Mouse (Mus musculus) stomach, postnatal 0 days (tissue): ENCODE results near the gene Pou1f1. TPM values are rescaled to one million over a fixed set of nuclear protein-coding genes. Genes with fewer than 3 reads are reported as not detected.

Experiments
- ATAC-seq: fragments of 200-750 bp; cut with Nextera tagmentation; 2 replicates; pipeline ENCODE4 v1.8.0; 2017; ENCODE audit not compliant: low FRiP score, low TSS enrichment
- DNase-seq: peaks from one replicate; pipeline ENCODE4 v3.0.0-alpha.2; 2016; ENCODE audit warnings: low spot score
- H3K27ac ChIP-seq: fragments of 300-500 bp; sonication (generic); replicated peaks from 2 replicates; pipeline ENCODE4 v1.5.1; 2014; ENCODE audit warnings: mild to moderate bottlenecking, control low read depth
- H3K27me3 ChIP-seq: fragments of 300-500 bp; sonication (generic); 2 replicates; pipeline ENCODE4 v1.6.1; 2014; ENCODE audit warnings: low read length; ENCODE audit not compliant: control insufficient read depth, insufficient read depth
- H3K36me3 ChIP-seq: fragments of 300-500 bp; sonication (generic); 2 replicates; pipeline ENCODE4 v1.6.1; 2014; ENCODE audit warnings: low read length, mixed read lengths; ENCODE audit not compliant: control insufficient read depth, insufficient read depth
- H3K4me1 ChIP-seq: fragments of 300-500 bp; sonication (generic); replicated peaks from 2 replicates; pipeline ENCODE4 v1.6.1; 2014; ENCODE audit warnings: antibody characterized with exemption; ENCODE audit not compliant: control insufficient read depth, insufficient read depth
- H3K4me2 ChIP-seq: fragments of 300-500 bp; sonication (generic); replicated peaks from 2 replicates; pipeline ENCODE4 v1.6.1; 2014; ENCODE audit warnings: low read depth, mild to moderate bottlenecking, control low read depth, moderate library complexity
- H3K4me3 ChIP-seq: fragments of 300-500 bp; sonication (generic); 2 replicates; pipeline ENCODE4 v1.5.1; 2014; ENCODE audit warnings: low read depth, low read length, control low read depth
- H3K9ac ChIP-seq: fragments of 300-500 bp; sonication (generic); 2 replicates; pipeline ENCODE4 v1.6.1; 2014; ENCODE audit warnings: mild to moderate bottlenecking, low read length, control low read depth, mixed read lengths
- H3K9me3 ChIP-seq: fragments of 300-500 bp; sonication (generic); 2 replicates; pipeline ENCODE4 v1.6.1; 2016; ENCODE audit warnings: low read length; ENCODE audit not compliant: control insufficient read depth
- CTCF ChIP-seq: IDR thresholded peaks from 2 replicates; pipeline ENCODE4 v1.5.1; 2016; ENCODE audit warnings: antibody characterized with exemption, low read depth, mild to moderate bottlenecking, moderate library complexity
- EP300 ChIP-seq: optimal IDR thresholded peaks from 2 replicates; pipeline ENCODE3; 2016; ENCODE audit warnings: antibody characterized with exemption
- WGBS: fragments of 180-500 bp; shearing (Covaris S2); extraction: QIAGEN DNeasy Blood & Tissue Kit; methylation state at CpG from one replicate; pipeline ENCODE4 v1.1.7; 2014; 5-methylcytosine and 5-hydroxymethylcytosine counted together
- polyA plus RNA-seq: library from polyadenylated mRNA; unstranded; fragments of >200 nt; fragmentation: Nextera tagmentation; extraction: Ambion mirVana; gene quantifications from 2 replicates; pipeline ENCODE4 v1.2.1, GENCODE M21; 2015

Pou1f1 gene
- polyA plus RNA-seq, 1 experiment from 2014 or later, result 0.10 TPM

GRCm38 (mm10) chr16:65514223-65514622 lies 6.1 kb upstream of the Pou1f1 start:
- TF ChIP-seq EP300 (no peak), CTCF (no peak)
- Histone ChIP-seq H3K4me3 (no peak overlapping the region), H3K27ac (no peak overlapping the region), H3K4me1 (no peaks in the 10 kb centered on the region), H3K9ac (no peak overlapping the region), H3K4me2 (no peak overlapping the region), H3K36me3 (no peaks in the 10 kb centered on the region), H3K9me3 (no peaks in the 10 kb centered on the region), H3K27me3 (no peaks in the 10 kb centered on the region)
- DNase-seq, result no peak
- WGBS, result 72% methylated on average over 7 of the region's 7 CpGs
- no peak for ATAC-seq

DNA sequence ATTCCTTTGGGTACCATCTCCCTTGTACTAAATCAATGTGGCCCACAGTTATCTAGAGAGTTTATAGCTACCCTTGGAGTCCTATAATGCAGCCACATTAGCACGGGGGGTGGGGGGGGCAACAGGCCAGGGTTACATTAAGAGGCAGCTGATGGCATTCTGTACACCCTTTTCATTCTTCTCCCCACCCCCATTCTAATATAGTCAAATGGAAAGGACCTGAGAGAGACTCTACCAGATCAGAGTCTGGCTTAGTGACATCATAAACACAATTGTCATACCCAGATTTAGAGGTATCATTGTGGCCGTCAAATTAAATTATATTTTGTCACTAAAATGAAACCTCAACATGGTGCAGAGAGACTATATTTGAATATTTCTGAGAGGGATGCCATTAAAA lies 5.7 kb downstream of the Pou1f1 start:
- 83% methylated on average over 2 of the region's 2 CpGs for WGBS
- TF ChIP-seq CTCF, result no peak
- TF ChIP-seq EP300, result no peak
- no peak overlapping the region for H3K4me2 ChIP-seq
- no peak overlapping the region for H3K4me3 ChIP-seq
- ATAC-seq (no peak), DNase-seq (no peak)
- no peak overlapping the region for H3K27ac ChIP-seq
- no peaks in the 10 kb centered on the region for H3K4me1 ChIP-seq
- no peaks in the 10 kb centered on the region for H3K27me3 ChIP-seq
- no peak overlapping the region for H3K9ac ChIP-seq
- no peaks in the 10 kb centered on the region for H3K36me3 ChIP-seq
- no peaks in the 10 kb centered on the region for H3K9me3 ChIP-seq

DNA sequence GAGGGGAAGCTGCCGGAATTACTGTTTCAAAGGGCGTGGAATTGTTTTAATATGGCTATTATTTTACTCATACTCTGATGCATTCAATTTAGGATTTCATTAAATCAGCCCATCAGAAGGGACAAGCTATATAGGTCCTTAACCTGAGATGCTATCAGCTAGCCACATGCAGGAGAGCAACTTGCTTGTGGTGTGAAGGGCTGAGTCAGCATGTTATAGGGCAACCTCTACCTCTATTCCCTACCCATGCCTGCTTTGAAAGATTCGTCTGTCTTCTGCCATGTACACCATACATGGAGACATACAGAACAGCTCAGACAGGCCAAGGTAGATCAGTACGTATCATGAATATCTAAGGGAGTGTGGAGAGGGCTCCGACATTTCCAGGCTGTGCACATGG lies 6.4 kb downstream of the Pou1f1 start:
- H3K4me1 ChIP-seq, result no peaks in the 10 kb centered on the region
- no peak overlapping the region for H3K4me3 ChIP-seq
- no peaks in the 10 kb centered on the region for H3K27me3 ChIP-seq
- H3K9me3 ChIP-seq, result no peaks in the 10 kb centered on the region
- H3K36me3 ChIP-seq, result no peaks in the 10 kb centered on the region
- no peak overlapping the region for H3K27ac ChIP-seq
- no peak for ATAC-seq
- WGBS, result 83% methylated on average over 5 of the region's 5 CpGs
- DNase-seq, result no peak
- H3K4me2 ChIP-seq, result no peak overlapping the region
- no peak overlapping the region for H3K9ac ChIP-seq
- TF ChIP-seq CTCF (no peak), EP300 (no peak)

GRCm38 (mm10) chr16:65529589-65529988 lies 9.3 kb downstream of the Pou1f1 start:
- H3K27me3 ChIP-seq, result no peaks in the 10 kb centered on the region
- H3K4me1 ChIP-seq, result no peaks in the 10 kb centered on the region
- no peak overlapping the region for H3K4me2 ChIP-seq
- H3K36me3 ChIP-seq, result no peaks in the 10 kb centered on the region
- 20% methylated on average over 5 of the region's 5 CpGs for WGBS
- no peak overlapping the region for H3K9ac ChIP-seq
- DNase-seq, result no peak
- ATAC-seq, result no peak
- H3K9me3 ChIP-seq, result no peaks in the 10 kb centered on the region
- no peak overlapping the region for H3K4me3 ChIP-seq
- no peak overlapping the region for H3K27ac ChIP-seq
- no peak for TF ChIP-seq CTCF
- TF ChIP-seq EP300, result no peak

DNA sequence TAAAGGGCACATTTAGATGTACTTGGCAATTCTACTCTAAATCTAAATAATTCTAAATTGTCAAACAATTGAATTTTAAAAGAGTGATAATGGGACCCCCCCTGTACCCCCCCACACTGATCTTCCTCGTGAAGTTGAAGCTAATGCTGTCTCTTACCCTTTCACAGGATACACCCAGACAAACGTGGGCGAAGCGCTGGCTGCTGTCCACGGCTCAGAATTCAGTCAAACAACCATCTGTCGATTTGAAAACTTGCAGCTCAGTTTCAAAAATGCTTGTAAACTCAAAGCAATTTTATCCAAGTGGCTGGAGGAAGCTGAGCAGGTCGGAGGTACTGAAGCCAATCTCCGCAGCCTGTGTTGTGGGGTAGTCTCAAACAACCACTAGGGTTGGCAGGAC lies 11.4 kb downstream of the Pou1f1 start:
- Histone ChIP-seq H3K27ac (no peak overlapping the region), H3K4me1 (no peaks in the 10 kb centered on the region), H3K4me3 (no peak overlapping the region), H3K4me2 (no peak overlapping the region), H3K36me3 (no peaks in the 10 kb centered on the region), H3K9me3 (no peaks in the 10 kb centered on the region), H3K9ac (no peak overlapping the region), H3K27me3 (no peaks in the 10 kb centered on the region)
- WGBS, result 40% methylated on average over 8 of the region's 8 CpGs
- ATAC-seq, result no peak
- no peak for TF ChIP-seq CTCF
- TF ChIP-seq EP300, result no peak
- DNase-seq, result no peak

DNA sequence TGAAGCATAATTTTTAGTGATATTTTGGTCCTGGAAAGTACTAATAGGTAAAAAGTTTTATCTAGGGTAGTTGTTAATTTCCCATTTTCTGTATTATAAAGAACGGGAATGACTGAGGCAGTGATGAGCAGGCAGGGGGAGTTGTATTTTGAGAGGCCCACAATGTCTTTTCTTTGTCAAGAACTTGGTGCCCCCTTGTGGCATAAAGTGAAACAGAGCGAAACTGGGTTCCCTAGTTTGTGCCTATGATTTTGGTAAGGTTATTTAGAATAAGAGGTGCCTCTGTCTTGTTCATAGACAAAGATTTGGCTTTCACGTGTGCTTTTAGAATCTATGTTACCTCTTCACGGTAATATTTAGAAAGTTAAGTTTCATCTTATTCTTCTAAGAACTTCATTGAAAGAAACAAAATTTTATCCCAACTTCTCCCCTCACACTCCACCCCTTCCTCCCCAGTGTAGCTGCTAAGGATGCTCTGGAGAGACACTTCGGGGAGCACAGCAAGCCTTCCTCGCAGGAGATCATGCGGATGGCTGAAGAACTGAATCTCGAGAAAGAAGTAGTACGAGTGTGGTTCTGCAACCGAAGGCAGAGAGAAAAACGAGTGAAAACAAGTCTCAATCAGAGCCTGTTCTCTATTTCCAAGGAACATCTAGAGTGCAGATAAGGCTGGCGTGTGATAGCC lies 13.1 kb downstream of the Pou1f1 start:
- no peak for DNase-seq
- Histone ChIP-seq H3K4me1 (no peaks in the 10 kb centered on the region), H3K4me2 (no peak overlapping the region), H3K27me3 (no peaks in the 10 kb centered on the region), H3K9ac (no peak overlapping the region), H3K4me3 (no peak overlapping the region), H3K36me3 (0 out of 2 replicates have a peak, but pooled peaks cover 3% of the 10 kb centered on the region), H3K27ac (no peak overlapping the region), H3K9me3 (no peaks in the 10 kb centered on the region)
- TF ChIP-seq EP300 (no peak), CTCF (peak; percentile 76)
- 29% methylated on average over 12 of the region's 12 CpGs for WGBS
- no peak for ATAC-seq
